Comparison of ENCODE assay signal across 14 mouse cellular contexts in genomic region chr1:90349611-90350010, GRCm38 (mm10).
DNase-seq lines count a peak whose midpoint lies in the region; ATAC-seq and TF ChIP-seq lines count a peak whose summit lies in the region.
"Had no signal": no experiment of that assay in that cellular context is flagged by ENCODE, and none has a peak within 500 bp of the region (broad histone marks: within the 10 kb centered on the region; RNA-seq: fewer than 3 reads in every experiment).

No protein-coding gene starts in this region.

- H3K4me1 ChIP-seq in midbrain, postnatal 0 days (ENCODE audit: insufficient read depth, low read length) = no peaks in the 10 kb centered on the region
- peaks cover 28% of the 10 kb centered on the region for H3K4me1 ChIP-seq in midbrain, embryonic 10.5 days

- H3K9me3 ChIP-seq in midbrain, postnatal 0 days (ENCODE audit: low read length) = no peaks in the 10 kb centered on the region
- H3K9me3 ChIP-seq in midbrain, embryonic 10.5 days (replicated peaks) = no peaks in the 10 kb centered on the region

- no peaks in the 10 kb centered on the region for H3K27me3 ChIP-seq in midbrain, postnatal 0 days (ENCODE audit: insufficient read depth, low read length)
- peaks cover 29% of the 10 kb centered on the region for H3K27me3 ChIP-seq in midbrain, embryonic 10.5 days (ENCODE audit: low read depth, poor library complexity, severe bottlenecking)

- TF ChIP-seq CTCF in midbrain, postnatal 0 days (IDR thresholded peaks at IDR 0.05) = no peak

- no peaks in the 10 kb centered on the region for H3K36me3 ChIP-seq in midbrain, postnatal 0 days (ENCODE audit: insufficient read depth, low read length)
- no peaks in the 10 kb centered on the region for H3K36me3 ChIP-seq in midbrain, embryonic 10.5 days

- H3K9ac ChIP-seq in midbrain, postnatal 0 days (replicated peaks; ENCODE audit: low read length, poor library complexity, severe bottlenecking) = no peak overlapping the region

- no peak overlapping the region for H3K4me2 ChIP-seq in midbrain, postnatal 0 days (ENCODE audit: low read depth, low read length, poor library complexity, severe bottlenecking)

- DNase-seq in layer of hippocampus, adult 18-20 months (ENCODE audit: low spot score in 2 of 2) = peak; percentile 25 to 57
- DNase-seq in layer of hippocampus, adult 11-12 months (ENCODE audit: low spot score) = no peak
- peak; percentile 62 for DNase-seq in midbrain, postnatal 0 days (ENCODE audit: low spot score)
- DNase-seq in midbrain, embryonic 10.5 days (ENCODE audit: low spot score) = no peak
- peak; percentile 82 for DNase-seq in cerebellum, adult 9-10 months
- no peak for DNase-seq in heart, adult 18-20 months
- no peak for DNase-seq in thymus, postnatal 36 days
- DNase-seq: adrenal gland, postnatal 25 days; heart, adult 2 months; heart, postnatal 14 days; lung, postnatal 10 days; right cerebral cortex, postnatal 25 days had no signal

- no peak for ATAC-seq in midbrain, postnatal 0 days (ENCODE audit: low FRiP score)
- ATAC-seq: CD4-positive, CD25-positive, alpha-beta regulatory T cell, adult 4 months; inflammation-experienced regulatory T-cells, adult 6 months had no signal

- H3K27ac ChIP-seq in midbrain, postnatal 0 days (ENCODE audit: low read depth, low read length) = no peak overlapping the region
- H3K27ac ChIP-seq in midbrain, embryonic 10.5 days (replicated peaks) = no peak overlapping the region
- H3K27ac ChIP-seq: heart, adult 2 months had no signal

- no peak overlapping the region for H3K4me3 ChIP-seq in midbrain, postnatal 0 days (ENCODE audit: low read depth, low read length)
- H3K4me3 ChIP-seq in midbrain, embryonic 10.5 days = no peak overlapping the region
- H3K4me3 ChIP-seq: heart, adult 2 months had no signal

- WGBS in midbrain, postnatal 0 days = 40% methylated on average over 6 of the region's 6 CpGs
- WGBS in midbrain, embryonic 10.5 days = 59% methylated on average over 6 of the region's 6 CpGs

Comparison
In these comparisons a context has a peak if more than half of its experiments do, and no peak if none do; other contexts are left out.
1. DNase-seq: peak in layer of hippocampus, adult 18-20 months (2 of 2), midbrain, postnatal 0 days (single experiment) and cerebellum, adult 9-10 months (single experiment); none in layer of hippocampus, adult 11-12 months (single experiment), midbrain, embryonic 10.5 days (single experiment), heart, adult 18-20 months (0 of 2) and thymus, postnatal 36 days (0 of 2).